Mouse (Mus musculus): Measurements from ENCODE around the gene Btnl6. TPM values are rescaled to one million over a fixed set of nuclear protein-coding genes. Genes with fewer than 3 reads are reported as not detected.
"Not testable (repeated sequence)": the region's sequence is repeated elsewhere in the genome, so short reads cannot be mapped to it uniquely, and the experiment has no call there.

Btnl6 gene
- polyA plus RNA-seq, 1 experiment from 2014 or later: not detected

- H3K4me2 ChIP-seq (ENCODE audit: low read depth, low read length): no peak overlapping the region
- no peaks in the 10 kb centered on the region for H3K27me3 ChIP-seq (ENCODE audit: control insufficient read depth, insufficient read depth, low read depth, low read length)
- WGBS: 75% methylated on average over 8 of the region's 8 CpGs
- H3K4me3 ChIP-seq (ENCODE audit: low read length): no peak overlapping the region
- no peaks in the 10 kb centered on the region for H3K36me3 ChIP-seq (ENCODE audit: control insufficient read depth, insufficient read depth, low read length)
- ATAC-seq (ENCODE audit: low read depth): no peak
- H3K9ac ChIP-seq (ENCODE audit: low read length): no peak overlapping the region
- no peaks in the 10 kb centered on the region for H3K9me3 ChIP-seq (ENCODE audit: control insufficient read depth, low read length)
- H3K27ac ChIP-seq (ENCODE audit: low read length): no peak overlapping the region
- H3K4me1 ChIP-seq (replicated peaks; ENCODE audit: control insufficient read depth, insufficient read depth, low read length): no peaks in the 10 kb centered on the region
These were observed 39.3 kb upstream of the Btnl6 start for GRCm38 (mm10) chr17:34556406-34556805.

- 13% methylated on average over 5 of the region's 5 CpGs for WGBS
- peak; percentile 38; the same call in 1 of the 2 replicates for ATAC-seq (ENCODE audit: low read depth)
These were observed 38.3 kb upstream of the Btnl6 start for GRCm38 (mm10) chr17:34555483-34555882.

GRCm38 (mm10) chr17:34549843-34550242 is 32.7 kb upstream of the Btnl6 start:
- Histone ChIP-seq H3K27me3 (ENCODE audit: control insufficient read depth, insufficient read depth, low read depth, low read length) (no peaks in the 10 kb centered on the region), H3K9me3 (ENCODE audit: control insufficient read depth, low read length) (no peaks in the 10 kb centered on the region), H3K9ac (ENCODE audit: low read length) (no peak overlapping the region), H3K4me3 (ENCODE audit: low read length) (no peak overlapping the region), H3K27ac (ENCODE audit: low read length) (no peak overlapping the region), H3K4me2 (ENCODE audit: low read depth, low read length) (no peak overlapping the region), H3K4me1 (replicated peaks; ENCODE audit: control insufficient read depth, insufficient read depth, low read length) (no peaks in the 10 kb centered on the region), H3K36me3 (ENCODE audit: control insufficient read depth, insufficient read depth, low read length) (no peaks in the 10 kb centered on the region)
- 73% methylated on average over 2 of the region's 2 CpGs for WGBS
- no peak for ATAC-seq (ENCODE audit: low read depth)

More at GRCm38 (mm10) chr17:34555483-34555882, 38.3 kb upstream of the Btnl6 start:
- Histone ChIP-seq H3K9ac (ENCODE audit: low read length) (no peak overlapping the region), H3K4me2 (ENCODE audit: low read depth, low read length) (no peak overlapping the region), H3K27me3 (ENCODE audit: control insufficient read depth, insufficient read depth, low read depth, low read length) (no peaks in the 10 kb centered on the region), H3K4me3 (ENCODE audit: low read length) (no peak overlapping the region), H3K9me3 (ENCODE audit: control insufficient read depth, low read length) (no peaks in the 10 kb centered on the region), H3K4me1 (replicated peaks; ENCODE audit: control insufficient read depth, insufficient read depth, low read length) (no peaks in the 10 kb centered on the region), H3K27ac (ENCODE audit: low read length) (no peak overlapping the region), H3K36me3 (ENCODE audit: control insufficient read depth, insufficient read depth, low read length) (no peaks in the 10 kb centered on the region)

GRCm38 (mm10) chr17:34549156-34549555 is 32.0 kb upstream of the Btnl6 start:
- ATAC-seq (ENCODE audit: low read depth): no peak
- WGBS: 80% methylated on average over 3 of the region's 3 CpGs

GRCm38 (mm10) chr17:34547601-34548000 is 30.4 kb upstream of the Btnl6 start:
- ATAC-seq (ENCODE audit: low read depth): no peak
- no peaks in the 10 kb centered on the region for H3K9me3 ChIP-seq (ENCODE audit: control insufficient read depth, low read length)
- H3K4me3 ChIP-seq (ENCODE audit: low read length): no peak overlapping the region
- H3K4me2 ChIP-seq (ENCODE audit: low read depth, low read length): no peak overlapping the region
- H3K36me3 ChIP-seq (ENCODE audit: control insufficient read depth, insufficient read depth, low read length): no peaks in the 10 kb centered on the region
- H3K27ac ChIP-seq (ENCODE audit: low read length): no peak overlapping the region
- no peaks in the 10 kb centered on the region for H3K27me3 ChIP-seq (ENCODE audit: control insufficient read depth, insufficient read depth, low read depth, low read length)
- no peaks in the 10 kb centered on the region for H3K4me1 ChIP-seq (replicated peaks; ENCODE audit: control insufficient read depth, insufficient read depth, low read length)
- H3K9ac ChIP-seq (ENCODE audit: low read length): no peak overlapping the region
- WGBS: 86% methylated on average over 4 of the region's 4 CpGs

More at GRCm38 (mm10) chr17:34549156-34549555, 32.0 kb upstream of the Btnl6 start:
- no peaks in the 10 kb centered on the region for H3K9me3 ChIP-seq (ENCODE audit: control insufficient read depth, low read length)
- H3K4me1 ChIP-seq (replicated peaks; ENCODE audit: control insufficient read depth, insufficient read depth, low read length): no peaks in the 10 kb centered on the region
- H3K4me2 ChIP-seq (ENCODE audit: low read depth, low read length): no peak overlapping the region
- no peak overlapping the region for H3K9ac ChIP-seq (ENCODE audit: low read length)
- no peaks in the 10 kb centered on the region for H3K27me3 ChIP-seq (ENCODE audit: control insufficient read depth, insufficient read depth, low read depth, low read length)
- no peak overlapping the region for H3K4me3 ChIP-seq (ENCODE audit: low read length)
- no peaks in the 10 kb centered on the region for H3K36me3 ChIP-seq (ENCODE audit: control insufficient read depth, insufficient read depth, low read length)
- H3K27ac ChIP-seq (ENCODE audit: low read length): no peak overlapping the region

GRCm38 (mm10) chr17:34546797-34547196 is 29.6 kb upstream of the Btnl6 start:
- Histone ChIP-seq H3K27me3 (ENCODE audit: control insufficient read depth, insufficient read depth, low read depth, low read length) (no peaks in the 10 kb centered on the region), H3K4me3 (ENCODE audit: low read length) (no peak overlapping the region), H3K36me3 (ENCODE audit: control insufficient read depth, insufficient read depth, low read length) (no peaks in the 10 kb centered on the region), H3K4me2 (ENCODE audit: low read depth, low read length) (no peak overlapping the region), H3K27ac (ENCODE audit: low read length) (no peak overlapping the region), H3K4me1 (replicated peaks; ENCODE audit: control insufficient read depth, insufficient read depth, low read length) (no peaks in the 10 kb centered on the region), H3K9me3 (ENCODE audit: control insufficient read depth, low read length) (no peaks in the 10 kb centered on the region), H3K9ac (ENCODE audit: low read length) (no peak overlapping the region)
- no peak for ATAC-seq (ENCODE audit: low read depth)
- WGBS: 88% methylated on average over 1 of the region's 1 CpGs

- not testable (repeated sequence) for H3K4me3 ChIP-seq (ENCODE audit: low read length); H3K9ac ChIP-seq (ENCODE audit: low read length); H3K27ac ChIP-seq (ENCODE audit: low read length); H3K9me3 ChIP-seq (ENCODE audit: control insufficient read depth, low read length); H3K4me1 ChIP-seq (replicated peaks; ENCODE audit: control insufficient read depth, insufficient read depth, low read length); H3K36me3 ChIP-seq (ENCODE audit: control insufficient read depth, insufficient read depth, low read length); H3K27me3 ChIP-seq (ENCODE audit: control insufficient read depth, insufficient read depth, low read depth, low read length); H3K4me2 ChIP-seq (ENCODE audit: low read depth, low read length); ATAC-seq (ENCODE audit: low read depth)
- WGBS: 92% methylated on average over 12 of the region's 13 CpGs
These were observed 26.4 kb upstream of the Btnl6 start for GRCm38 (mm10) chr17:34543567-34543966.

- H3K9me3 ChIP-seq (ENCODE audit: control insufficient read depth, low read length): no peaks in the 10 kb centered on the region
- no peaks in the 10 kb centered on the region for H3K36me3 ChIP-seq (ENCODE audit: control insufficient read depth, insufficient read depth, low read length)
- no peak overlapping the region for H3K9ac ChIP-seq (ENCODE audit: low read length)
- no peak overlapping the region for H3K4me3 ChIP-seq (ENCODE audit: low read length)
- H3K4me1 ChIP-seq (replicated peaks; ENCODE audit: control insufficient read depth, insufficient read depth, low read length): no peaks in the 10 kb centered on the region
- WGBS: 83% methylated on average over 3 of the region's 3 CpGs
- no peak overlapping the region for H3K4me2 ChIP-seq (ENCODE audit: low read depth, low read length)
- H3K27ac ChIP-seq (ENCODE audit: low read length): no peak overlapping the region
- no peaks in the 10 kb centered on the region for H3K27me3 ChIP-seq (ENCODE audit: control insufficient read depth, insufficient read depth, low read depth, low read length)
- ATAC-seq (ENCODE audit: low read depth): no peak
These were observed 15.5 kb upstream of the Btnl6 start for GRCm38 (mm10) chr17:34532671-34533070.

GRCm38 (mm10) chr17:34519001-34519400 is 1.8 kb upstream of the Btnl6 start:
- 43% methylated on average over 1 of the region's 1 CpGs for WGBS
- H3K27me3 ChIP-seq (ENCODE audit: control insufficient read depth, insufficient read depth, low read depth, low read length): no peaks in the 10 kb centered on the region
- H3K4me1 ChIP-seq (replicated peaks; ENCODE audit: control insufficient read depth, insufficient read depth, low read length): no peaks in the 10 kb centered on the region
- H3K9me3 ChIP-seq (ENCODE audit: control insufficient read depth, low read length): no peaks in the 10 kb centered on the region
- H3K4me3 ChIP-seq (ENCODE audit: low read length): no peak overlapping the region
- no peaks in the 10 kb centered on the region for H3K36me3 ChIP-seq (ENCODE audit: control insufficient read depth, insufficient read depth, low read length)
- no peak overlapping the region for H3K27ac ChIP-seq (ENCODE audit: low read length)
- H3K9ac ChIP-seq (ENCODE audit: low read length): no peak overlapping the region
- ATAC-seq (ENCODE audit: low read depth): no peak
- H3K4me2 ChIP-seq (ENCODE audit: low read depth, low read length): no peak overlapping the region

- H3K4me1 ChIP-seq (replicated peaks; ENCODE audit: control insufficient read depth, insufficient read depth, low read length); H3K4me2 ChIP-seq (ENCODE audit: low read depth, low read length): not testable (repeated sequence)
- WGBS: 55% methylated on average over 3 of the region's 3 CpGs
These were observed 1.4 kb upstream of the Btnl6 start for GRCm38 (mm10) chr17:34518571-34518970.

More at GRCm38 (mm10) chr17:34518571-34518970, 1.4 kb upstream of the Btnl6 start:
- H3K9ac ChIP-seq (ENCODE audit: low read length); H3K27ac ChIP-seq (ENCODE audit: low read length); H3K27me3 ChIP-seq (ENCODE audit: control insufficient read depth, insufficient read depth, low read depth, low read length); H3K36me3 ChIP-seq (ENCODE audit: control insufficient read depth, insufficient read depth, low read length); H3K4me3 ChIP-seq (ENCODE audit: low read length); ATAC-seq (ENCODE audit: low read depth); H3K9me3 ChIP-seq (ENCODE audit: control insufficient read depth, low read length): not testable (repeated sequence)

Measured in lung, embryonic 16.5 days (tissue).